Mouse (Mus musculus): ENCODE data around the gene Ghitm. TPM values are rescaled to one million over a fixed set of nuclear protein-coding genes. Genes with fewer than 3 reads are reported as not detected.
A peak's percentile ranks its signal among the peaks of the same experiment; 100 is the strongest.

Ghitm gene
- total RNA-seq, 2 experiments from 2014 or later = 776 to 801 TPM

DNA sequence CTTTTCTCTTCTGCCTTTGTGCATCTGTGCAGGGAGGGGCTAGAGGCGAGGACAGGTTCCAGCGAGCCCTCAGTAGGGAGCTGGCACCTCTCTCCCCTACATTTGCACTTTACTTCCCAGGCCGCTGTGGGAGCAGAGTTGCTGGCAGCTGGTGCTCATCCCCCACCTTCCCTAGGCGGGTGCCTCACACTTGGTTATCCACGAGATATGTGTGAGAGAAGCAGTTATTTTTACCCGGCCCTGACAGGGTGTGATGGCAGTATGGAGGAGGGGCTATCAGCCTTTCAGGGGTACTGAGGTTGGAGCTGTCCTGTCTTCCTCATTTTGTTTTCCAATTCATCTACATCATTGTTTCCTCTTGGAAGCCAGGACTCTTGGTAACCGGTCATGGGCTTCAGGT, 29.2 kb downstream of the Ghitm start:
- DNase-seq (ENCODE audit: low spot score in 2 of 2) = no peak

DNA sequence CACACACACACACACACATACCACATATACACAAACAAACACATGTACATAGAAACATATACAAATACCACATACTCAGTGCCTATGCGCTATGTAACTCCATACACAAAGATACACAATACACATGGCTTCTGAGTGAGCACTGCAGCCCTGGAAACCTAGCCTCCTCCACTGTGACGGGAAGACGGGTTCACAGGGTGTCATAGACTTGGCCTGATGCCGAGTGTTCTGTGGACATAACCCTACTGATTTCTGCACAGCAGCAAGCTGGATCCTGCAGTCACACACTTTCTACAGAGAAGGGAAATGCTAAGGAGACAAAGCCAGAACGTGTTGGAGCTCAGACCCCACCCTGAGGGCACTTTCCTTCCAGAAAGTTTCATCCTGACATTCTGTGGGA, 30.3 kb downstream of the Ghitm start:
- no peak for DNase-seq (ENCODE audit: low spot score in 2 of 2)

DNA sequence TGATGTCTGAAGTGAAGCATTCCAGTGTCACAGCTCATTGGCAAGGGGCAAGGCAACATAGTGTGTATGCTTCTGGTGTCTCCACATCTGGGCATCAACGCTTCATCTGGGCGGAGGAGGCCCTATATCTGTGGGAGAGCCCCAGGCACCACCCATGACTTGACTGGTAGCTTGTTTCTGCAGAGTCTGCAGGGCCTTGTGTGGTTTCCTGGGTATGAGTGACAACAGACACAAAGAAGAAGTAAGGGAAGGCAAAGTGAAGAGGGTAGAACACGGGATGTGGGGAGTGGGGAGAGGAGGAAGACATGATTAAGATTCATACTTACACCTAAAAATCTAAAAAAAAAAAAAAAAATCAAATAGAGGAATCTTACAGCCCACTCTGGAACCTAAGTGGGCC, 32.6 kb downstream of the Ghitm start:
- DNase-seq (ENCODE audit: low spot score in 2 of 2) = no peak

DNA sequence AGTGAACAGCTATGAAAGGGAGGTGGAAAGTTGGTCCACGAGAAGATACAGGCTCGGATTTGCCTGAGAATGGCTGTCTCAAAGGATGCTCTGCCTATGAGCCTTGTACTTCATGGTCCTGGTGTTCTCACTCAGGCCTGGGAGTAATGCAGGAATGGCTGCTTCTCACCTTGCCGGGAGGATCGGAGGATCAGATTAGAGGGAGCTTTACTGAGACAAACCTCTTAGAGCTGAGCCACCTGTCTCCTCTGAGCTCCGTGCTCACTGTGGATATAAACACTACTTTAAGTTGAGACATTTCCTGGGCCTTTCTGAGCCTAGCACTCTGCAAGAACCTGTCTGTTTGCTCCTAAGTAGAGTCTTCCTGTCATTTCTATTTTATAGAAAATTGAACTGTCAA, 33.5 kb downstream of the Ghitm start:
- no peak for DNase-seq (ENCODE audit: low spot score in 2 of 2)

DNA sequence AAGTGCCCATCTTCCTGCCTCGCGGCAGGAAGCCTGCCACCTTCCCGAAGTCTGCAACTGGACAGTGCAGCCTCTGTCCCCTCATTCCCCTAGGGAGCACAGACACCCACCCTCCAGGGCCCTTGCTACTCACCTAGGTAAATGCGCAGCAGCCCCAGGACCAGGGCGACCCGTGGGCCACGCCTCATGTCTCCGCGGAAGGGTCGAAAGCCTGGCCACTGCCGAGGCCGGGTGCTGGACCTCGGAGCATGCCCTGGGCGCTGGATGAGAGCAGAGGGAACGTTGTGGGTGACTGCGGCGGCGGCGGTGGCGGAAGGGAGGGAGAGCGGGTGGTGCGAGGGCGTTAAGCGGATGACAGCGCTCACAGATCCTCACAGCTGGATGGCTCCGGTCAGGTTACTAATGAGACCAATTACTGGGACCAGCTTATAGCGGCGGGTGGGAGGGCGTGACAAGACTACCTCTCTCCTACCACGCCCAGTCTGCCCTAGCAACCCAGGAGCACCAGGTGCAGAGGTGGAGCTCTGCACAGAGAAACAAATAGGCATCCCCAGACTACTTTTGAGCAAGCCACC, 37.0 kb downstream of the Ghitm start, which contains the start of gene Cdhr1:
TSS of gene Cdhr1 (minus strand) at position 392 of the 575 bp plus-strand sequence.
- DNase-seq (ENCODE audit: low spot score in 2 of 2) = peak in 1 of 2 experiments; percentile 10

DNA sequence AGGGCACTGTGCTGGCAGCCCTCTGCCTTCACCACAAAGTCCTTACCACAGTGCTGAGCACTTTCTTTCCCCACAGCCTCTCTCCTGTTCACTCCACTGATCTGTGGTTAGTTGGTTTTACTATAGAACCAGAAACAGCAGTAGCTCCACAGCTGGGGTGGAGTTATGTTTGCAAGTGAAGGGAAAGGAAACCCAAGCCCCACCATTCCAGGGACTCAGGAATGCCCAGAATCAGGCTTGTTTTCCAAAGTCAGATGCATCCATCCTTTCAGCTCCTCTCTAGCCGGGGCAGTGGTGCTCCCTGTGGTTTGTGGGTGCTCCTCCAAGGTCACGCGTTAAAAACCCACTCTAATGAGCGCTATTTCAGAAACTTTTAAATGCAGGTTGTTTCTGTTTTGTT, 39.5 kb downstream of the Ghitm start:
- DNase-seq (ENCODE audit: low spot score in 2 of 2) = no peak

DNA sequence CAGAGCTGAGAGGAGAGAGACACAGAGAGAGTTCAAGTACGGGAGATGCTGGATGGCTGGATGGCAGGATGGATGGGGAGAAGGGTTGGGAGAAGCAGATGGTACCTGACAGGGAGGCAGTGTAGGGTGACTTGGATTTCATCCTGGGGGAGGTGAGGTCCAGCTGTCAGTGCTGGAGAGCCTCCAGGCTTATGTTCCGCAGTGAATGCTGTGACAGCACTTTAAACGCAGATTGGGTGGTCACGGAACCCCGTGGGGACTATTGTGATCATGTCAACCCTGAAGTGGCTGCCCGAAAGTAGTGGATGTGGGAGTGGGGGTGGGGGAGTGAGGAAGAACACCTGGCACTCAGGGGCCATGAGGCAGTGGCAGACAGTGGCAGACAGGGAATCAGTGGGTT, 40.6 kb downstream of the Ghitm start:
- no peak for DNase-seq (ENCODE audit: low spot score in 2 of 2)

DNA sequence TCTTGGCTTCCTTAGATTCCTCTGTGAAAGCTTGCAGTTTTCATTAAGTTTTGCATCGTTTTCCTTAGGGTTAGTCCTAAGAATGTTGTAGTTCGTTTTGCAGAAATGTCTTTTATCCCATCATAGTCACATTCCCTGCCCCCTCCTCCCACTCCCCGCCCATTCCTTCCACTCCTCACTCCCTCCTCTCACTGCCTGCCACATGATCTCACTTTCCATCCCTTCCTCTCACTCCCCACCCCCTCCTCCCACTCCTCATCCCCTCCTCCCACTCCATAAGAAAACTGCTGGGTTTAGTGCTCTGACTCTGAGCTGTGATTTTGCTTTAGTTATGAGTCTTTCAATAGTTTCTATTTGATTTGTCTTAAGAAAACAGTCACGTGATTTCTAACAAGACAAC, 51.3 kb downstream of the Ghitm start:
- DNase-seq (ENCODE audit: low spot score in 2 of 2) = no peak

DNA sequence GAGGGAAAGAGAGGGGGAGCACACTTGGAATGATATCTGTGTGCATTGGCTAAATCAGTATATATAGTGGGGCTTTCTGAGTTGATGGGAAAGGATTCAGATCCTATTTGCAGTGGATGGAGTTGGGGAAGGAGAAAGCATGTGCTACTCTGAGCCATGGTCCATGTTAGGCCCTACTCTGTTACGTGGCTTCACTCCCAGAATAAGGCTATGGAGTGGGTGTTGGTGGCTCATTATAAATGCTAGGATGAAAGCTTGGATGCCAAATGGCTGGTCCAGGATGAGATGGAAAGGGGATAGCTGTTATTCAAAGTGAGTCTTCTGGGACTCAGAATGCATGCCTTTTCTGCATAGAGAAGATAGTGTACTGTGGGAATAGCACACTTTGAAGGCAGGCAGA, 54.3 kb downstream of the Ghitm start:
- DNase-seq (ENCODE audit: low spot score in 2 of 2) = no peak

Other genes with a start within 250 kb of the Ghitm start
- gene Ccser2, start 166.5 kb downstream of the Ghitm start, total RNA-seq (2021) = 10 to 100 TPM; 28.4 to 45.5 TPM
- gene Rgr, start 86.3 kb downstream of the Ghitm start, total RNA-seq (2021) = not detected
- not detected for gene Lrit1, start 80.4 kb downstream of the Ghitm start, total RNA-seq (2021)
- gene Lrit2, start 67.3 kb downstream of the Ghitm start, total RNA-seq (2021) = not detected
- gene Cdhr1, start 36.9 kb downstream of the Ghitm start, total RNA-seq (2021) = not detected
- under 1 TPM in 1 of 2 experiments, not detected in 1; 0.83 TPM for gene 2610528A11Rik, start 21.2 kb downstream of the Ghitm start, total RNA-seq (2021)

All from adrenal gland, adult 18-20 months (tissue).